Mouse (Mus musculus): ENCODE results near the gene Nudt12. TPM values are rescaled to one million over a fixed set of nuclear protein-coding genes. Genes with fewer than 3 reads are reported as not detected.
A peak's percentile ranks its signal among the peaks of the same experiment; 100 is the strongest.

Nudt12 gene
- 3.0 and 3.9 TPM in 2 replicates for polyA plus RNA-seq (2015; fragmentation: Nextera tagmentation; extraction: Ambion mirVana)

- Histone ChIP-seq H3K27ac (ENCODE audit: low read length) (no peak within 1 kb of the TSS), H3K36me3 (ENCODE audit: control insufficient read depth, insufficient read depth) (no peaks in the 10 kb centered on the region), H3K9me3 (ENCODE audit: control insufficient read depth, low read length) (no peaks in the 10 kb centered on the region), H3K4me2 (ENCODE audit: low read length) (peak within 1 kb of the TSS; percentile 89), H3K9ac (replicated peaks; ENCODE audit: low read depth, low read length) (peak within 1 kb of the TSS; percentile 66), H3K4me1 (replicated peaks; ENCODE audit: control insufficient read depth, insufficient read depth, low read length) (peaks cover 4% of the 10 kb centered on the region; the same call in 1 of the 2 replicates), H3K27me3 (replicated peaks; ENCODE audit: control insufficient read depth, insufficient read depth, low read length) (no peaks in the 10 kb centered on the region), H3K4me3 (replicated peaks; ENCODE audit: low read length) (peak within 1 kb of the TSS; percentile 72)
- WGBS = under 1% methylated on average over 22 of the region's 22 CpGs
- ATAC-seq = peak; percentile 81
These were observed at the start of gene Nudt12 for GRCm38 (mm10) chr17:59013091-59013459. Nudt12 (minus strand) TSS chr17:59013372.

DNA sequence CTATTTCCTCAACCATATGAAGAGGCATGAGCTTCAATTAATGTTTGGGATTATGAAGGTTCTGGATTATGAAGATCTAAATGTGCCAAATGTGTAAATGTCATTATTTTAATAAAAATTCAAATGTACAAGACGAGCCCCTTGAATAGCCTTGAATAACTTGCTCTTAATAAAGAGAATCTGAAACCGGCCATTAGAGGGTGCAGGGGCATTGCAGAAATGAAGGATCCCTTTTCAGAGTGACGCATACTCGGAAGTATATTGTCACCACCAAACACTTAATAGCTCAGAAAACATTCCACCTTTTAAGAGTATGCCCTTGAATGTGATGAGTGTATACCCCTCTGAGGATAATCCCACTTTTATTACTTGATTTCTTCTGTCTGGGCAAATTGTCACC lies 40.1 kb upstream of the Nudt12 start:
- Histone ChIP-seq H3K27me3 (replicated peaks; ENCODE audit: control insufficient read depth, insufficient read depth, low read length) (no peaks in the 10 kb centered on the region), H3K4me1 (replicated peaks; ENCODE audit: control insufficient read depth, insufficient read depth, low read length) (no peaks in the 10 kb centered on the region), H3K36me3 (ENCODE audit: control insufficient read depth, insufficient read depth) (no peaks in the 10 kb centered on the region), H3K4me2 (ENCODE audit: low read length) (no peak overlapping the region), H3K4me3 (replicated peaks; ENCODE audit: low read length) (no peak overlapping the region), H3K9ac (replicated peaks; ENCODE audit: low read depth, low read length) (no peak overlapping the region), H3K27ac (ENCODE audit: low read length) (no peak overlapping the region), H3K9me3 (ENCODE audit: control insufficient read depth, low read length) (no peaks in the 10 kb centered on the region)
- 46% methylated on average over 4 of the region's 4 CpGs for WGBS
- ATAC-seq = no peak

DNA sequence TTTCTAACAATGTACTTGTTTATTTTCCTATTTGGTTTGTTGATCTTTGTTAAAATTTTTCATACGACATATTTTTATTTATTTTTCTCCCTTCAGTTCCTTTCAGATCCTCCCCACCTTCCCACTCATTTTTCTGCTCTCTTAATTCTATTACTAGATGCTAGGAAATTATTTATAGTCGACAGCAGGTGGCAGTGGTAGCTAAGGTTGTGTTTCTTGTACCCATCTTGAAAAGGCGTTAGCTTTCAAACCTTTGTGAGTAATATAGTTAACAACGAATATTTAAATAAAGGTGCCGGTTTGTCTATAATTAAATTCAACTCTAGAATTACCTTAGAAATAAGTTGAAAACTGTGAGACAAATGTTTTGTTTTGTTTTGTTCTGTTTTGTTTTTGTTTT lies 26.6 kb upstream of the Nudt12 start:
- no peaks in the 10 kb centered on the region for H3K27me3 ChIP-seq (replicated peaks; ENCODE audit: control insufficient read depth, insufficient read depth, low read length)
- no peak overlapping the region for H3K27ac ChIP-seq (ENCODE audit: low read length)
- H3K4me2 ChIP-seq (ENCODE audit: low read length) = no peak overlapping the region
- 34% methylated on average over 5 of the region's 5 CpGs for WGBS
- H3K4me1 ChIP-seq (replicated peaks; ENCODE audit: control insufficient read depth, insufficient read depth, low read length) = no peaks in the 10 kb centered on the region
- no peaks in the 10 kb centered on the region for H3K9me3 ChIP-seq (ENCODE audit: control insufficient read depth, low read length)
- H3K4me3 ChIP-seq (replicated peaks; ENCODE audit: low read length) = no peak overlapping the region
- no peak overlapping the region for H3K9ac ChIP-seq (replicated peaks; ENCODE audit: low read depth, low read length)
- H3K36me3 ChIP-seq (ENCODE audit: control insufficient read depth, insufficient read depth) = no peaks in the 10 kb centered on the region
- no peak for ATAC-seq

GRCm38 (mm10) chr17:59033445-59033844 lies 20.3 kb upstream of the Nudt12 start:
- WGBS = 92% methylated on average over 3 of the region's 3 CpGs
- H3K36me3 ChIP-seq (ENCODE audit: control insufficient read depth, insufficient read depth) = no peaks in the 10 kb centered on the region
- no peaks in the 10 kb centered on the region for H3K4me1 ChIP-seq (replicated peaks; ENCODE audit: control insufficient read depth, insufficient read depth, low read length)
- no peak overlapping the region for H3K27ac ChIP-seq (ENCODE audit: low read length)
- H3K9me3 ChIP-seq (ENCODE audit: control insufficient read depth, low read length) = no peaks in the 10 kb centered on the region
- H3K4me2 ChIP-seq (ENCODE audit: low read length) = no peak overlapping the region
- H3K9ac ChIP-seq (replicated peaks; ENCODE audit: low read depth, low read length) = no peak overlapping the region
- H3K4me3 ChIP-seq (replicated peaks; ENCODE audit: low read length) = no peak overlapping the region
- H3K27me3 ChIP-seq (replicated peaks; ENCODE audit: control insufficient read depth, insufficient read depth, low read length) = no peaks in the 10 kb centered on the region
- ATAC-seq = no peak

- WGBS = 76% methylated on average over 3 of the region's 3 CpGs
These were observed 13.2 kb upstream of the Nudt12 start for GRCm38 (mm10) chr17:59026336-59026735.

GRCm38 (mm10) chr17:59024502-59024901 lies 11.3 kb upstream of the Nudt12 start:
- no peak for ATAC-seq
- Histone ChIP-seq H3K36me3 (ENCODE audit: control insufficient read depth, insufficient read depth) (no peaks in the 10 kb centered on the region), H3K9ac (replicated peaks; ENCODE audit: low read depth, low read length) (no peak overlapping the region), H3K27me3 (replicated peaks; ENCODE audit: control insufficient read depth, insufficient read depth, low read length) (no peaks in the 10 kb centered on the region), H3K9me3 (ENCODE audit: control insufficient read depth, low read length) (no peaks in the 10 kb centered on the region), H3K27ac (ENCODE audit: low read length) (no peak overlapping the region), H3K4me3 (replicated peaks; ENCODE audit: low read length) (no peak overlapping the region), H3K4me2 (ENCODE audit: low read length) (no peak overlapping the region), H3K4me1 (replicated peaks; ENCODE audit: control insufficient read depth, insufficient read depth, low read length) (no peaks in the 10 kb centered on the region)
- 20% methylated on average over 6 of the region's 6 CpGs for WGBS

More at GRCm38 (mm10) chr17:59026336-59026735, 13.2 kb upstream of the Nudt12 start:
- Histone ChIP-seq H3K36me3 (ENCODE audit: control insufficient read depth, insufficient read depth) (no peaks in the 10 kb centered on the region), H3K27ac (ENCODE audit: low read length) (no peak overlapping the region), H3K4me2 (ENCODE audit: low read length) (no peak overlapping the region), H3K27me3 (replicated peaks; ENCODE audit: control insufficient read depth, insufficient read depth, low read length) (no peaks in the 10 kb centered on the region), H3K4me1 (replicated peaks; ENCODE audit: control insufficient read depth, insufficient read depth, low read length) (no peaks in the 10 kb centered on the region), H3K9me3 (ENCODE audit: control insufficient read depth, low read length) (no peaks in the 10 kb centered on the region), H3K4me3 (replicated peaks; ENCODE audit: low read length) (no peak overlapping the region), H3K9ac (replicated peaks; ENCODE audit: low read depth, low read length) (no peak overlapping the region)
- ATAC-seq = no peak

DNA sequence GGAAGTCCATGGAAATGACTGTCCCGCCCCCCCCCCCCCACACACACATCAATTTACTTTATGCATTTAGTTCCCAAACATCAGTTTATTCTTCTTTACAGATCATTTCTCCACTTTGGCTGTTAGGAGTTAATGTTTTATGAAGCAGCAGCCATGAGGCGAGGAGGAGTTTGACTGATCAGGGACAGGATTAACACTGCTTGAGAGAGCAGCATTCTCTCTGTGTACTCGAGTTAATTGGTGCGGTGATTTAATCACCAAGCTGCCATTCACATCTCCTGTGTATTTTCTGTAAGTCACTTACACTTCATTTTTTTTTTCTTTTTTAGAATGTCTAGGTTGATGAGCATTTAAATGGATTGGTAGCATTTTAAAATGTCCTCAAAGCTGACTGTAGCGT lies 10.8 kb upstream of the Nudt12 start:
- 4% methylated on average over 5 of the region's 5 CpGs for WGBS
- Histone ChIP-seq H3K4me1 (replicated peaks; ENCODE audit: control insufficient read depth, insufficient read depth, low read length) (no peaks in the 10 kb centered on the region), H3K27me3 (replicated peaks; ENCODE audit: control insufficient read depth, insufficient read depth, low read length) (no peaks in the 10 kb centered on the region), H3K27ac (ENCODE audit: low read length) (no peak overlapping the region), H3K9me3 (ENCODE audit: control insufficient read depth, low read length) (no peaks in the 10 kb centered on the region), H3K4me2 (ENCODE audit: low read length) (no peak overlapping the region), H3K4me3 (replicated peaks; ENCODE audit: low read length) (no peak overlapping the region), H3K36me3 (ENCODE audit: control insufficient read depth, insufficient read depth) (no peaks in the 10 kb centered on the region), H3K9ac (replicated peaks; ENCODE audit: low read depth, low read length) (no peak overlapping the region)
- peak; percentile 65; the same call in 1 of the 2 replicates for ATAC-seq

DNA sequence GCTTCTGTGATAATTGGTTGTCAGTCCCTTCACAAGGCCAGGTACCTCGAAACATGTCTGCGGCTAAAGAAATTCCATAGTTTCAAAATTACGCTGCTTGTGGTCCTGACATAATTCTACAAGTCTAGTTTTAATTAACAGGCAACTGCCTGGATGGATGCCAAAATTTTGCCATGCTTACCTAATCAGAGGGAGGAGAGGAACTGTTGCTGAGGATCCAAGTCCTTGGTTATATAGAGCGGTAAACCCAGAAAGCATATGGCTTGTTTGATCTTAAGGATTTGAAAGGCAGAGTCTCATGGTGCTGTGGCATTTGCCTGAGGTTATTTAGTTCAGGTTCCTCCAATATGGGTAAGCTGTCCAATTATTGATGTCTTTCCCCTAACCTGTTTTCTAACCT lies 5.5 kb upstream of the Nudt12 start:
- H3K27ac ChIP-seq (ENCODE audit: low read length) = no peak overlapping the region
- H3K4me2 ChIP-seq (ENCODE audit: low read length) = no peak overlapping the region
- no peak overlapping the region for H3K9ac ChIP-seq (replicated peaks; ENCODE audit: low read depth, low read length)
- H3K4me3 ChIP-seq (replicated peaks; ENCODE audit: low read length) = no peak overlapping the region
- no peak for ATAC-seq
- H3K27me3 ChIP-seq (replicated peaks; ENCODE audit: control insufficient read depth, insufficient read depth, low read length) = no peaks in the 10 kb centered on the region
- H3K9me3 ChIP-seq (ENCODE audit: control insufficient read depth, low read length) = no peaks in the 10 kb centered on the region
- 46% methylated on average over 4 of the region's 4 CpGs for WGBS
- no peaks in the 10 kb centered on the region for H3K36me3 ChIP-seq (ENCODE audit: control insufficient read depth, insufficient read depth)
- no peaks in the 10 kb centered on the region for H3K4me1 ChIP-seq (replicated peaks; ENCODE audit: control insufficient read depth, insufficient read depth, low read length)

DNA sequence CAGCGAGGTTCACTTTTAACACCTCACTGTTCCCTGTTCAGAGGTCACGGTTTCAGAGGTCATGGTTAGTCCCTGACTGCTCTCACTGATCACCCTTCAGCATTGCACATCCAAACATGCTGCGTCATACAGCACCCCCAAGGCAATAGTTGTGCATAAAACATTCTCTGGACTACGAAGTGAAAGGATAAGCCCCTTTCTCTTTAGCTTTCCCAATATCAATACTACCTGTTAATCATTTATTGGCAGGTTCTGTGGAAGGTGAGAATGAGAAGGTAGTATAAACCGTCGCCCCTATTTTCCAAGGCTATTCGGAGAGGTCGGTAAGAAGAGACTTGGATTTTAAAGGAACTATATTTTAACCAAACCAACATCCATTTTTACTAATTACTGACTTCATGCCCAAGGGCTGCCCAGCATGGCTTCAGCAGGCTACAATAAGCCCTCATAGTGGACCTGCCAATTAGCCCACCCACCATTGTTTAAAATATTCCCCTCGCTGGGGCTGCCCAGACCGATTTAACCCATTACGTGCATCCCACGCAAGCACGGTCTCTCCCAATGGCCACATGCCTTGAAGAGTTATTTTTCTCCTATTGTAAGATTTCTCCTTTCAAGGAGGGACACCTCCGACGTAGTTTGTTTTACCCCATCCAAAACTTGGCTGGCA lies 616 bp downstream of the Nudt12 start:
- peaks cover 4% of the 10 kb centered on the region; the same call in 1 of the 2 replicates for H3K4me1 ChIP-seq (replicated peaks; ENCODE audit: control insufficient read depth, insufficient read depth, low read length)
- no peaks in the 10 kb centered on the region for H3K36me3 ChIP-seq (ENCODE audit: control insufficient read depth, insufficient read depth)
- peak overlapping the region; percentile 72 for H3K4me3 ChIP-seq (replicated peaks; ENCODE audit: low read length)
- peak overlapping the region; percentile 66 for H3K9ac ChIP-seq (replicated peaks; ENCODE audit: low read depth, low read length)
- WGBS = 2% methylated on average over 15 of the region's 15 CpGs
- no peak overlapping the region for H3K27ac ChIP-seq (ENCODE audit: low read length)
- H3K9me3 ChIP-seq (ENCODE audit: control insufficient read depth, low read length) = no peaks in the 10 kb centered on the region
- no peaks in the 10 kb centered on the region for H3K27me3 ChIP-seq (replicated peaks; ENCODE audit: control insufficient read depth, insufficient read depth, low read length)
- H3K4me2 ChIP-seq (ENCODE audit: low read length) = peak overlapping the region; percentile 89
- ATAC-seq = peak; percentile 87

All from forebrain, embryonic 16.5 days (tissue).